Mouse (Mus musculus): ENCODE data around the gene 1700020N01Rik. TPM values are rescaled to one million over a fixed set of nuclear protein-coding genes. Genes with fewer than 3 reads are reported as not detected.

Gene 1700020N01Rik
- polyA plus RNA-seq, 1 experiment: not detected

- WGBS: 84% methylated on average over 4 of the region's 4 CpGs
- no peak overlapping the region for H3K27ac ChIP-seq (ENCODE audit: insufficient read depth, low read depth, low read length)
- H3K4me1 ChIP-seq (ENCODE audit: control insufficient read depth, insufficient read depth, low read length): no peaks in the 10 kb centered on the region
- H3K4me3 ChIP-seq (ENCODE audit: insufficient read depth, low read depth, low read length): no peak overlapping the region
- no peak for TF ChIP-seq POLR2A (IDR thresholded peaks at IDR 0.05; ENCODE audit: insufficient read depth, low read depth, low read length)
- TF ChIP-seq CTCF (IDR thresholded peaks at IDR 0.05; ENCODE audit: insufficient read depth, low read depth, low read length): no peak
These were observed 43.2 kb downstream of the 1700020N01Rik start for GRCm38 (mm10) chr10:21635988-21636710.

- WGBS: 64% methylated on average over 6 of the region's 6 CpGs
- TF ChIP-seq CTCF (IDR thresholded peaks at IDR 0.05; ENCODE audit: insufficient read depth, low read depth, low read length) (no peak), POLR2A (IDR thresholded peaks at IDR 0.05; ENCODE audit: insufficient read depth, low read depth, low read length) (no peak)
- H3K4me3 ChIP-seq (ENCODE audit: insufficient read depth, low read depth, low read length): no peak overlapping the region
These were observed 43.8 kb downstream of the 1700020N01Rik start for GRCm38 (mm10) chr10:21636711-21637081.

GRCm38 (mm10) chr10:21651388-21651787, 58.4 kb downstream of the 1700020N01Rik start:
- no peak for TF ChIP-seq CTCF (IDR thresholded peaks at IDR 0.05; ENCODE audit: insufficient read depth, low read depth, low read length)
- TF ChIP-seq POLR2A (IDR thresholded peaks at IDR 0.05; ENCODE audit: insufficient read depth, low read depth, low read length): no peak
- H3K4me1 ChIP-seq (ENCODE audit: control insufficient read depth, insufficient read depth, low read length): no peaks in the 10 kb centered on the region
- no peak overlapping the region for H3K4me3 ChIP-seq (ENCODE audit: insufficient read depth, low read depth, low read length)
- H3K27ac ChIP-seq (ENCODE audit: insufficient read depth, low read depth, low read length): no peak overlapping the region
- WGBS: 88% methylated on average over 4 of the region's 4 CpGs

More at GRCm38 (mm10) chr10:21636711-21637081, 43.8 kb downstream of the 1700020N01Rik start:
- H3K27ac ChIP-seq (ENCODE audit: insufficient read depth, low read depth, low read length): no peak overlapping the region
- no peaks in the 10 kb centered on the region for H3K4me1 ChIP-seq (ENCODE audit: control insufficient read depth, insufficient read depth, low read length)

GRCm38 (mm10) chr10:21652426-21653345, 59.7 kb downstream of the 1700020N01Rik start:
- H3K27ac ChIP-seq (ENCODE audit: insufficient read depth, low read depth, low read length): 0 out of 2 replicates have a peak overlapping the region, but pooled peaks have one; percentile 51
- H3K4me1 ChIP-seq (ENCODE audit: control insufficient read depth, insufficient read depth, low read length): no peaks in the 10 kb centered on the region
- 76% methylated on average over 24 of the region's 24 CpGs for WGBS
- TF ChIP-seq CTCF (IDR thresholded peaks at IDR 0.05; ENCODE audit: insufficient read depth, low read depth, low read length) (no peak), POLR2A (IDR thresholded peaks at IDR 0.05; ENCODE audit: insufficient read depth, low read depth, low read length) (no peak)
- H3K4me3 ChIP-seq (ENCODE audit: insufficient read depth, low read depth, low read length): no peak overlapping the region

GRCm38 (mm10) chr10:21653469-21653868, 60.5 kb downstream of the 1700020N01Rik start:
- H3K4me3 ChIP-seq (ENCODE audit: insufficient read depth, low read depth, low read length): no peak overlapping the region
- 0 out of 2 replicates have a peak overlapping the region, but pooled peaks have one; percentile 51 for H3K27ac ChIP-seq (ENCODE audit: insufficient read depth, low read depth, low read length)
- no peak for TF ChIP-seq POLR2A (IDR thresholded peaks at IDR 0.05; ENCODE audit: insufficient read depth, low read depth, low read length)
- no peak for TF ChIP-seq CTCF (IDR thresholded peaks at IDR 0.05; ENCODE audit: insufficient read depth, low read depth, low read length)
- H3K4me1 ChIP-seq (ENCODE audit: control insufficient read depth, insufficient read depth, low read length): no peaks in the 10 kb centered on the region
- WGBS: 94% methylated on average over 7 of the region's 7 CpGs

- 51% methylated on average over 8 of the region's 8 CpGs for WGBS
These were observed 66.8 kb downstream of the 1700020N01Rik start for GRCm38 (mm10) chr10:21659576-21660246.

GRCm38 (mm10) chr10:21668976-21669375, 76.0 kb downstream of the 1700020N01Rik start:
- no peak overlapping the region; the same call in 1 of the 2 replicates for H3K4me3 ChIP-seq (ENCODE audit: insufficient read depth, low read depth, low read length)
- no peak for TF ChIP-seq CTCF (IDR thresholded peaks at IDR 0.05; ENCODE audit: insufficient read depth, low read depth, low read length)
- no peak for TF ChIP-seq POLR2A (IDR thresholded peaks at IDR 0.05; ENCODE audit: insufficient read depth, low read depth, low read length)
- no peak overlapping the region for H3K27ac ChIP-seq (ENCODE audit: insufficient read depth, low read depth, low read length)
- no peaks in the 10 kb centered on the region for H3K4me1 ChIP-seq (ENCODE audit: control insufficient read depth, insufficient read depth, low read length)
- WGBS: 59% methylated on average over 17 of the region's 17 CpGs

More at GRCm38 (mm10) chr10:21659576-21660246, 66.8 kb downstream of the 1700020N01Rik start:
- Histone ChIP-seq H3K4me1 (ENCODE audit: control insufficient read depth, insufficient read depth, low read length) (no peaks in the 10 kb centered on the region), H3K27ac (ENCODE audit: insufficient read depth, low read depth, low read length) (no peak overlapping the region), H3K4me3 (ENCODE audit: insufficient read depth, low read depth, low read length) (no peak overlapping the region)
- TF ChIP-seq CTCF (IDR thresholded peaks at IDR 0.05; ENCODE audit: insufficient read depth, low read depth, low read length): no peak
- TF ChIP-seq POLR2A (IDR thresholded peaks at IDR 0.05; ENCODE audit: insufficient read depth, low read depth, low read length): no peak

GRCm38 (mm10) chr10:21669750-21670161, 76.8 kb downstream of the 1700020N01Rik start:
- Histone ChIP-seq H3K4me3 (ENCODE audit: insufficient read depth, low read depth, low read length) (no peak overlapping the region), H3K4me1 (ENCODE audit: control insufficient read depth, insufficient read depth, low read length) (no peaks in the 10 kb centered on the region), H3K27ac (ENCODE audit: insufficient read depth, low read depth, low read length) (no peak overlapping the region)
- 70% methylated on average over 11 of the region's 11 CpGs for WGBS
- TF ChIP-seq CTCF (IDR thresholded peaks at IDR 0.05; ENCODE audit: insufficient read depth, low read depth, low read length) (no peak), POLR2A (IDR thresholded peaks at IDR 0.05; ENCODE audit: insufficient read depth, low read depth, low read length) (no peak)

All from olfactory bulb, adult 2 months (tissue).